Mouse (Mus musculus): ENCODE results near the gene Yipf7.

The Yipf7 gene

GRCm38 (mm10) chr5:69542489-69542888 lies at the start of gene Yipf7:
TSS of gene Yipf7 (minus strand) at chr5:69542648.
- no peak for DNase-seq (ENCODE audit: low read depth)

GRCm38 (mm10) chr5:69591640-69592461 lies 49.4 kb upstream of the Yipf7 start, which contains the start of gene Gnpda2:
TSS of gene Gnpda2 (minus strand) at chr5:69592340.
- peak; percentile 67 for DNase-seq (ENCODE audit: low read depth)

GRCm38 (mm10) chr5:69557404-69557935 lies 15.0 kb upstream of the Yipf7 start:
- peak; percentile 52 for DNase-seq (ENCODE audit: low read depth)

- DNase-seq (ENCODE audit: low read depth) = peak; percentile 77
These were observed 14.4 kb upstream of the Yipf7 start, which contains the start of gene Guf1 for GRCm38 (mm10) chr5:69556628-69557403. TSS of gene Guf1 (plus strand) at chr5:69556923.

GRCm38 (mm10) chr5:69541680-69542079 lies 768 bp downstream of the Yipf7 start:
- no peak for DNase-seq (ENCODE audit: low read depth)

- DNase-seq (ENCODE audit: low read depth) = no peak
These were observed 18.5 kb downstream of the Yipf7 start for GRCm38 (mm10) chr5:69523944-69524343.

- no peak for DNase-seq (ENCODE audit: low read depth)
These were observed 20.4 kb downstream of the Yipf7 start for GRCm38 (mm10) chr5:69522064-69522463.

- DNase-seq (ENCODE audit: low read depth) = peak; percentile 6
These were observed 21.7 kb downstream of the Yipf7 start for GRCm38 (mm10) chr5:69520661-69521278.

- no peak for DNase-seq (ENCODE audit: low read depth)
These were observed 30.2 kb downstream of the Yipf7 start for GRCm38 (mm10) chr5:69512203-69512602.

- DNase-seq (ENCODE audit: low read depth) = no peak
These were observed 30.8 kb downstream of the Yipf7 start for GRCm38 (mm10) chr5:69511631-69512030.

- no peak for DNase-seq (ENCODE audit: low read depth)
These were observed 35.4 kb downstream of the Yipf7 start for GRCm38 (mm10) chr5:69507045-69507444.

GRCm38 (mm10) chr5:69489046-69489445 lies 53.4 kb downstream of the Yipf7 start:
- no peak for DNase-seq (ENCODE audit: low read depth)

- DNase-seq (ENCODE audit: low read depth) = no peak
These were observed 74.9 kb downstream of the Yipf7 start for GRCm38 (mm10) chr5:69467520-69467919.
